Mouse (Mus musculus): ENCODE data around the gene Dse.

Gene Dse

DNA sequence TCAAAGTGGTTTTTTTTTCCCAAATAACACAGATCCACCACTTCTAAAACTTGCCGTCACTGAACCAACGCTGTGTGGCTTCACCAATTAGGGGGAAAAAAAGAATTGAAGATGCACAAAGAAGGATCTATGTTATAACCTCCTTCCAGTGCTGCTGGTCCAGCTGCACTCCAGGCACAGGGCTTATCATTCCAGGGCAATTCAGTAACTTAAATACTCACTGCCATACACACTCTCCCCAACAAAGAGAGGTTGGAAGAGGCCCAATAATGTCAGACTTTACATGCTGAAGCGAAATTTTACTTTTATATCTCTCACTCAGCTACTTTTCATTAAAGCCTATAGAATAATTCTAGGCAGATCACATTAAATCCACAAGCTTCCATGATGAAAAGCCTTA, 8.9 kb downstream of the Dse start:
- DNase-seq (ENCODE audit: low spot score) = no peak

DNA sequence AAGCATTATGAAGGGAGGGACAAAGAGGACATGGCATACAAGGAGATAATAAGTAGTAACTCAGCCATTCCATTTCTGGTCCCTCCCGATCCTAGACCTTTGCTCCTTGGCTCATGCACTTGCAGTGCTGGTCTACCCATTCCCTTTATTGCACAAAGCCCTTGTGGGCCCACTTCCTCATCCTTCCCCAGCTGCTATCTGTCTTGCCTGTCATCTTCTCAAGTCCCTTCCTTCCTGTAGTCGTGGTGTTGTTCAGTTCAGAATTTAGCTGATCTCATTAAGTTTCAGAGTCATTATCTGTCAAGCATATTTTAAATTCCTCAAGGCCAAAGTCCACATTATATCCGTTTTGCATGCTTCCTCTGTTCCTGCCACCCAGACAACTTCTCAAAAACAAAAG, 9.5 kb downstream of the Dse start:
- no peak for DNase-seq (ENCODE audit: low spot score)

DNA sequence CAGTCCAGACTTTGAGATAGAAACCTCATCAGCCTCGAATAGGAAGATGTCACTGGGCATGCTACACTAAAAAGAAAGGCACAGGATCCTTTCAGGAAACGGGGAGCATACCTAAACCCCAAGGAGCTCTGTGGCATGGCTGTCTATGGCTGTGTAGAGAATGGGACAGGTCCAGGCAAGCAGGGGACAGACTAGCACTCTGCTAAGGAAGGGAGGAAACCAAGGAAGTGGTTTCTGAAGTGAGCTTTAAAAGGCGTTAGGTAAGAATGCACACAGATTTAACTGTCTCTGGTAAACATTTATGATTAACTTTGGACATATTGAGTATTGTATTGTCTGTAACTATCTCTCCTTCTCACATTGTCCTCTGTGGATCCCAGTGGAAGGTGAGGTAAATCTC, 10.2 kb downstream of the Dse start:
- DNase-seq (ENCODE audit: low spot score) = no peak

DNA sequence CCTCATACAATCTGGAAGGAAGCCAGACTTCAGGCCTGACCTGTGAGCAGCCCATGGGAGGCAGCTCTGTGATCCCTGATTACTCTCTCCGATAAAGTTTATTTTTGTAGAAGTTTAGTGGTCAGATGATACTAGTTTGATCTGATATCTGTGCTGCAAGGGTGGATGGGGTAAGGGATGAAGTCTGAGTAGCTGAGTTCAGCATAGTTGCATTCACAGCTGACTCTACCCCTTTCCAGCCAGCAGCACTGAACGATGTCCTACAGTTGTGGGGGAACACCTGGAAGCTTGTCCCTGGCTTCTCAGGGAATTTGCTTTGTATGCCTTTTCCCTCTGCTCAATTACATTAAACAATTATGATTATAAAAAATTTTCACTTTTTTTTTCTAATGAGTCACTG, 12.6 kb downstream of the Dse start:
- no peak for DNase-seq (ENCODE audit: low spot score)

DNA sequence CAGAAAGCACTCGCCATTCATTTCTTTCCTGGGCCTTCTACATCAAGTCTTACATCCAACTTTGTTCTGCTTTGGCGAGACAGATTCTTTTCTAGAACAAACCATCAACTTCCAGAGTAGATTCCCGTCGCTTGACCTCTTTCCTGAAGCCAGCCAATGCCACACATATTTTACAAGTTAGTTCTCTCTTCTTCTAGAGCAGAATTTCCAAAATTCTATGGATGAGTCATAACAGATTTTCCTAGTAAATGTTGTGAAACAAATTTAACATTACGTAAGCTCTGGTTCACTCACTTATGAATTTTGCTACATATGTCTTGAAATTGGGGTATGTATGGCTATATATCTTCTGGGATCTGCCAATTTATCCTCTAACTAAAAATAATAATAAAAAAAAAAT, 13.0 kb downstream of the Dse start:
- DNase-seq (ENCODE audit: low spot score) = no peak

DNA sequence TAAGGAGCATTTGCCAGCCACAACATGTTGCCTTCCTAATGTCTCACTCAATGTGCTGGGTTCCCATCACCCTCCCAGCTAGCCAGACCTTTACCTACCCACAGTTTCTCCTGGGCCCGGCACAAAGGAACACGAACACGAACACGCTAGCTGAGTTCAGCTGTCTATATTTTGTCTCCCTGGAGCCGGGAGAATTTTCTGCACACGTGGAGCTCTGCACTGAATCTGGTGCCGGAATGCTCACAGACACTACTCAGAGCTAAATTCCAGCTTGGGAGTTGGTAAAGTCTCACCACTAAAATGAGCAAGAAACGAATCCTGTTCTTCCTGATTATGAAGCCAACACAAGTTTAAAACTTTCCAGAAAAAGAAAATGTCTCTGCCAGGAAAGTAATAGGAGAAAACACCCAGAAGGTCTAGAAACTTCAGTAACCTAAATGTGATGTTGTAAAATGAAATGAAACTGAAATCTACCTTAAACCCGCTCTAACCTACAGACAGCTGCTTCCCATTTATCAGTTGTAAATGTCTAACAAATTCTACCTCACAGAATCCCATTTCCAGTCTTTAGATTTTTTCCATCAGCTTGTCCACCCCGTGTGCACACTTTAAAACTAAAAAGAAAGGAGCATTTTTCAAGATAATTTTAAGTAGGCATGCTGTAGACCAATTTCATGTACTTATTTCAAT, 20.8 kb downstream of the Dse start:
- no peak for DNase-seq (ENCODE audit: low spot score)

DNA sequence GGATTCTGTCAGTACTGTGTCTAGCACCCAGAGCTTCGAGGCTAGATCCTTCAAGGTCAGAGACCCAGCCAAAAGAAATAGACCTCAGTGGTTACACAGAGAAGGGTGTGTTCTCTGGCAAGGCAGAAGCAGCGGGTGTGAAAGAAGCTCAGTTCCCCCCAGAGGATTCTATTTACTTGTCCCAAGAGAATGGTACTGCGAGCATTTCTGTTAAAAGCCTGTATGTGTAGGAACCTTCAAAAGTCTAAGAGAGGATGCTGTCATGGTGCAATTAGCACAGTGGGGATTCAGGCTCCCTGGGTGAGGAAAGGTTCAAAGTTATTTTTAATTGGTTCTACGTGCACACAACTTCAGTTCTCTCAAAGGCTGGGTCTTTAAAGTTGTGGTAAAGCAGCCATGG, 22.0 kb downstream of the Dse start:
- no peak for DNase-seq (ENCODE audit: low spot score)

DNA sequence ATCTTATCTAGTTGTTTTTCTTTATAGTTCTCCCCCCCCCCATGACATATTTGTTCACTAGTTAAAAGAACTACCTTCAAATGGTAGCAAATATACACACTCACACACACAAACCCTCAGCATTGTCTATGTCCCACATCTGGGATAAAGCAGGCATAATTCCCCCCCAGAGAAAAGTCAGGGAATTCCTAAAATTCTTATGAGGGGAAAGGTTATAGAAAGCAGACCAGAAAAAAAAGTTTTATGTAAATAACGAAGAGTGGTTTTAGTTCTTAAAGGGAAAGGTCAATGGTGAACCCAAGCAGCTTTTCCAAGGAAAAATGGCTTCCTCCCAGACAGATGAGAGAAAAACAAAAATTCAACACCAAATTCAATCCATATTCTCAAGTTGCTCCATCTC, 22.6 kb downstream of the Dse start:
- DNase-seq (ENCODE audit: low spot score) = no peak

DNA sequence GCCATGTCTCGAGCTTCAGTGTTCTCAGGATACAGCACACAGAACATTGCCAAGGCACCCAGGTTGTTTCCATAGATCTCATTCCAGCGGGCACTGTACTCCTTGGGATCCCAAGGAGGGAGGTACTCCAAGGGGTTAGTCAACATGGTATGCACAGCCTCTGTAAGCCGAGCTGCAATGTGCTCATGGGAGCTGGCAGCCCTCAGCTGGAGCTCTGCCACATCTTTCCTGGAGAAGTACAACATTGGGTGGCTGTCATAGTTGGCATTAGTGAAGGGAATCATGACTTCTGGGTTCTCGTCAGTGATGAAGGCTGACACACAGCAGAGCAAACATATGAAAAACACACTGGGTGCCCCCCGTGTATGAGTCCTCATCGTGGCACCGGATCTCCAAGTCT, 23.8 kb downstream of the Dse start:
- no peak for DNase-seq (ENCODE audit: low spot score)

DNA sequence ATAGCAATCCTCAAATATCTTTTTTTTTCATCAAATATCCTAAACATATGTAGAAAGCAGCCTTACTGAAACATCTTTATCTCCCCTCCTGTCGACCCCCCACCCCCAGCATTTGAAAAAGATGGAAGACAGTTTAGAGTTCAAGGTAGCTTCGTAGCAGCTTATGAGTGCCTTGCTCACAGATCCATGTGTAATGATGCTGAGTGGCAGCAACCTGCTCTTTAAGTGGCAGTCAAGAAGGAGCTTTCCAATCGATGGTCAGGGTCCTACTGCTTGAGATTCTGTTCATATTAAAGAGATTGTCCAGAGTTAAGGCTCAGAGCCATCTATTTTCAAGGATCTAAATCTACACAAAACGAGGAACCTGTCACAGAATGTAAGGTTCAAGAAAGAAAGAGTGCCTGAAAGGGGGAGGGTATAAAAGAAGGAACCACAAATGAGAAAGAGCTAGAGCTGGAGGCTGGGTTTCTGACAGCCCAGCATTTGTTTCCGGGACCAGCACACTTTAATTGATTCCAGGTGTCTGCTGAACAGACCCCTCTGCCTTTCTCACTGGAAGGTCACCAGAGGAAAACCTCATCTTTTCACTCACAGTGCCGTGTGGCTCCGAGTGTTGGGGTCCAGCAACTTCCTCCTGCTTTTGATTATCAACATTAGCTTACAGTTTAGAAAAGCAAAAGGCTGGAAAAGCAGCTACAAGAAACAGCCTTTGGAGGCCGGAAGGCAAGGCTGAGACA, 31.5 kb downstream of the Dse start:
- DNase-seq (ENCODE audit: low spot score) = no peak

DNA sequence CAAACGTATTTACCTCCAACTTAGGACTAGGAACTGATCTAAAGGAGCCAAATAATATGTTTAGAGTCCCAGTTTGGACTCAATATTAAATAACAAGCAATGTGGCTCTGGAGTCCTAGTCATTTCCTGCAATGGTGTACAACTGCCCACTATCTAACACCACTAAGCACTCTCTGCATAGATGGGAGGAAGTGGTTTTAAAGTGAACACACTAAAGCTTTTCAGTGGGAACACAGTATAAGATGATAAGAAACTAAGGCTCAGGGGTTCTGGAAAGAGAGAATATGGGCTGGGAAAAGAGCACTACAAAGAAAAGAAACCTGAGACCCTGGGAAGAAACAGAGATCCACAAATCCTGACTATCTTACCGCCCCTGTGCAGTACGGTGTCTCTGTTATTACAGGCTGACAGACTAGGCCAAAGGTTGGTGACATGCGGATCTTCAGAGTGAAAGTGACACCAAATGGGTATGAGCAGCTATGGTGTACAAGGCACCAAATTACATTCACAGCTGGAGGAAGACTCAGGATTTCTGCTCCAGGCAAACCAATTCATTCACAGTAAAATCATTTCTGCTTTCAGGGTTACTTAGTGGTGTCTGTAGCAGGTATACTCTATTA, 34.7 kb downstream of the Dse start:
- no peak for DNase-seq (ENCODE audit: low spot score)

DNA sequence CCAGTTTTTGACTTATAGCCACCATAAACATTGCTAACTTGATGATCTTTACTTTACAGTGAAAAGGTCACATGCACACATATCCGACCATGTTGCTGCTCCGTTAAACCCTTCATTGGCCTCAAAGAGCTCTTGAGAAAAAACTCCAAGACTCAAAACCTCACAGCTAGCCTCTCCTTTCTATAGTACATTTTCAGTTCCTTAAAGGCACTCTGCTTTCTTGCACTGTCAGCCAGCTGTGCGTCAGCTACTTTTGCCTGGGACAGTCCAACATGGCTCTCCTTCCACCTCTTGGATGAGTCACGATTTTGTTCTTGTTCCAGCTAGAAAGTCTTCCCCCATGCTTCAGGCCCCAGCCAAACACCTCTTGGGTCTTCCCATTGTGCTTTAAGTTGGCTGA, 35.9 kb downstream of the Dse start:
- no peak for DNase-seq (ENCODE audit: low spot score)

DNA sequence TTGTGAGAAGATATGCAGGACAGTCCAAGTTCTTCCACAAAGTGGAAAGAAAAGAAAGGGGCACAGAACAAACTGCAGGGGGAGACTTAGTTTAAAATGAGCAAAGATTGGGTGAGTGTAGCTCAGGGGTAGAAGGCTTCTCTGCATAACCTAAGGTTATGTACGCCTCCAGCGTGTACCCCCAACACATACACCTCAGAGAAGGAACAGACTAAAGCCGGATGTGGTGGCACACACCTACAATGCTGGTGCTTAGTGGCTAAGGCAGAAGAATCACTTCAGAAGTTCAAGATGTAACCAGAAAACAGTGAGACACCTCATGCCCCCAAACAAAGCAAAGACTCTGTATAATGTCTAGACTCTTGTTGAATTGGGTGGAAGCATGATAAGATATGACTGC, 36.3 kb downstream of the Dse start:
- DNase-seq (ENCODE audit: low spot score) = no peak

DNA sequence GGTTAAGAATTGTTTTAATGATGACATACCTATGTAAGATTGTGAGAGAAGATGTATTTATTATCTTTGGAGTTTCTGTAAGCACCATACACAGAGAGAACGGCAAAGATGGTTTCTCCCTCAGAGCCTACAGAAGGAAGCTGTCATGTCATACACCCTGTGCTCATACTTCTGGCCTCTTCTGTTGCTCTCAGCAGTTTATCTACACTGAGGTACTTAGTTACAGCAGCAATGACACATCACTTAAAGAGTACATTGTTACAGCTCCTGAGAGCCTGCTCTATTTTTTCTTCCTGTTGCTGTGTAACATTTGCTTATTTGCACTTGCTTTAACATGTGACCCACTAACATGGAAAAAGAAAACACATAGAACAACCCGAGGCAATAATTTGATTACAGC, 40.5 kb downstream of the Dse start:
- DNase-seq (ENCODE audit: low spot score) = no peak

DNA sequence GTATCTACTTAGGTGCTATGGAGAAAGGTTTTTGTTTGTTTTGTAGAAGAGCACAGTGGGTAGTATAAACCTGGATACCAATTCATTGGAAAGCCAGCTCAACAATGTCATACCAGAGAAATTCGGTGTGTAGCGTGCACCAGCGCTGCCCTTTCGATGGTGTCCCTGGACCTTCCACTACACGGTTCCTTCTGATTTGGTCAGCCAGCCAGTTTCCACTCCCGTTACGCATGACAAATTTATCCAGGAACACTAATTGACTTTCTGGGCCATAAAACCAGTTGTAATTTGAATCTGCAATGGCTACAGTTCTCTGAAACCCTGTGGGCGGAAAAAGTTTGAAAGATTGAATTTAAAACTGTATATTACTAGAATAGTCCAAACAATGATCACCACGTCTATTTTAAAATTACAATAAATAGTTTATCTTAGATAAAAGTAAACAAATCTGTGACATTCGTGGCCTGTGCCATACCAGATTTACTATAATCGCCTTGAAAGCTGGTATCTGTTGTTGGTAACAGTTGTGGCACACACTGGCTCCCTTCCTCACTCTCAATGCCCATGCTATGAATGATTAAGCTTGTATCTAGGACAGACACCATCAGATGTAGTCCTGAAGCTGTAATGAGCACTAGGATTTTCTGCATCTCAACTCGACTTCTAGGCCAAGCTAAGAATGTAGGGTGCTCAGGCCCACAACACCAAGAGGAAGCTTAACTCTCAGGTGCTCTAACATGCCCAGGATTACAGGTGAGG, 51.5 kb downstream of the Dse start:
- no peak for DNase-seq (ENCODE audit: low spot score)

DNA sequence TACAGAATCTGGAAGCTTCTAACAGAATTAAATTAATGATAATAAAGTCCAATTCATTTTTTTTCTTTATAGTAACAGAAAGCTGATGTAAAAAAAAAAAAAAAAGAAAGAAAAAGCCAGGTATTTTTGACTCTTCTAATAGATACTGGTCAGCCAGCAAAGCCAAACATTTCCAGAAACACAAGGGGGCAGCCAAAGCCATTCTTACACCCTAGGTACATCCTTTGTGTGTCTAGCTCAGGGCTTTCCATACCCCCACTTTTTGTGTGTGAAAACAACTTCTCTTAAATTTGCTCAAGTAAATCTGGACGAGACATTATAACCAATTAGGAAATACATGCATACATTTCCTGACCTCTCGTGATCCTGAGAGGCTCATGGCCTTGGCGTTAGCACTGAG, 55.7 kb downstream of the Dse start:
- DNase-seq (ENCODE audit: low spot score) = no peak

DNA sequence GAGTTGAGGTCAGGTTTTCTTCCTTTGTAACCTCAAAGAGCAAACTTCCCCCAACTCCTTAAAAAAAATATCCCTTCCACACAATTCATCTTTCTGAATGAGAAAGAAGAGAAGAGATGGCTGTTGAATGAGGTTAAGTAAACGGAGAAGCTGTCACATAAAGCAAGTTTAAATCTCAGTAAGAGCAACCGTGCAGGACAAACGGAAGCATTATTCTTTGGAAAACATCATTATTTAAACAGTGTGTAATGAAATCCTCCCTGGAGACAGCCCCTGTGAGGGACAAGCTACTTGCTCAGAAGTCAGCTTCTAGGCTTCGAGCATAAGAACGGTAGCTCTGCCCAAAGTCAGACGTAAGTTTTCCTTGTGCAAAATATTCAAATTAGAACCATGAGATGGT, 57.1 kb downstream of the Dse start:
- DNase-seq (ENCODE audit: low spot score) = no peak

DNA sequence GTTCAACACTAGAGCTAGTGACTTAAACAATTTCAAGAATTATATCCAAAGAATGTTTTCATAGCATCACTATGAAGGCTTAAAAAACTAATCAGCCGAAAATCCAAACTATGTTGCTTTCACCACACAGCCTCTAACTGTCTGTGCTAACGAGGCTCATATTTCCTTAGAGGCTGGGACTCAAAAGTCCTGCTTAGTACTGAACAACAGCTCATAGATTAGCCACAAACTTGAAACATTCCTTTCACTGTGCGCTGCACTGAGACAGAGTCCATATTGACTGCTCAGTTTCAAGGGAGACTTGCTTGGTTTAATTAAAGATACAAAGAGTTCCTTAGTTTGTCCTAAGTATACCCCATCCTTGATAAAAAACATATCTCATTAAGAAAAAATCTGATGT, 57.7 kb downstream of the Dse start:
- no peak for DNase-seq (ENCODE audit: low spot score)

DNA sequence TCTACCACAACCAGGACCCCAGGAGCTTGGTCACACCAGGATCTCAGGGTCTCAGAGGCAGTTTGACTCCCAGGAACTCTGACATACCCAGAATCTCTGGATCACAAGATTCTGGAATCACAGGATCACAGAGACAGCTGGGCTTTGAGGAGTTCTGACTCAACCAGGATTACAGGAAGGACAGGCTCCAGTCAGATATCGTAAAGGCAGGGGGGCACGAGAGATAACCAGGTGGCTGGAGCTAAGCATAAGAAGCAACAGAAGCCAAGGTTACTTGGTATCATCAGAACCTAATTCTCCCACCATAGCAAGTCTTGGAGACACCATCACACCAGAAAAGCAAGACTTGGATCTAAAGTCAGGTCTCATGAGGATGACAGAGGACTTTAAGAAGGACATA, 65.8 kb downstream of the Dse start:
- no peak for DNase-seq (ENCODE audit: low spot score)

DNA sequence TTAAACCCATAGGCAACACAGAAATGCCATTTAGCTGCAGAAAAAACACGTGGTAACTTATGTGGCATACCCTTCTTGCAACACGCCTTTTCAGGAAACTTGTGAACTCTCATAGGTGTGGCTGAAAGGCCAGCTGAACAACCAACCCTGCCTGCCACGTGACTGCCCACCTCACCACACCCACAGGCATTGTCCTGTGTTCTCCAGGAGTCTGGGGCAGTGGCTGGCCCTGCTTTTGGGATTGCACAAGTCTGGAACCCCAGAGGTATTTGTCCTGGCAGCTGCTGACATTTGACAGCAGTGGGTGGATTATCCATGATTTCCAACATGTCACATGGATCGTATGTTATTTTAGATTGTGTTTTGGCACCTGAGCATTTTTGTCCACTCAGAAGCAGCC, 67.7 kb downstream of the Dse start:
- no peak for DNase-seq (ENCODE audit: low spot score)

DNA sequence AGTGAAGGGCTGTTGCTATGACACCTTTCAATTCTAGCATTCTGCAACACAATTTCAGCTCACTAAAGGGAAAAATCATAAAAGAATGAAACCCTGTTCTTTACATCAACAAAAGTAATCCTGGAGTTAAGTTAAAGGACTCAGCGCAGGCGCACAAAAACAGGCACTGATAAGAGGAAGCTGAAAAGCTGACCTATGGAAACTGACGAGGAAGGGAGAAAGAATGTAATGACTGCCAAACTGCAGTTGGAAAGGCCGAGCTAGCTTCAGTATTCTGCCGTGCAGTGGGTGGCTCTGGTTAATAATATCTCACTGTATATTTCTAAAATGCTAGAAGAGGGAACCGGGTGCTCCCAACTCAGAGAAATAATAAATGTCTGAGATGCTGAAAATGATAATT, 69.5 kb downstream of the Dse start:
- no peak for DNase-seq (ENCODE audit: low spot score)

DNA sequence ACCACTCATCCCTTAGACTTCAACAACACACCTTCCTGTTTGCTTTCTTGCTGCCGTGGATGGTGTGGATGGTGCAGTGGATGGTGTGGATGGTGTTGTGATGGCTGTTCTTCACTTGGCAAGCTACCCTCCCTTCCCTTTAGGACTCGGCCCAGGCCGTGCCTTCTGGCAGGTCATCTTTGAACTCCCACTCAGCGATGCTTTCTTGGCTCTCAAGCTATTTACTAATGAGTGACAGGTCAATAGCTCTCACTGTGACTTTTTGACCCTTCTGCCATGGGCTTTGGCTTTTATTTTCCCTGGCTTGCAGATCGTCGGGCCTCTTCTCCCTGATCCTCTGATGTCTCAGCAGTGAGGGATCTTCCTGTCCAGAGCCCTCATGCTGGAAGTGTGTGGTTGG, 71.1 kb downstream of the Dse start:
- DNase-seq (ENCODE audit: low spot score) = no peak

DNA sequence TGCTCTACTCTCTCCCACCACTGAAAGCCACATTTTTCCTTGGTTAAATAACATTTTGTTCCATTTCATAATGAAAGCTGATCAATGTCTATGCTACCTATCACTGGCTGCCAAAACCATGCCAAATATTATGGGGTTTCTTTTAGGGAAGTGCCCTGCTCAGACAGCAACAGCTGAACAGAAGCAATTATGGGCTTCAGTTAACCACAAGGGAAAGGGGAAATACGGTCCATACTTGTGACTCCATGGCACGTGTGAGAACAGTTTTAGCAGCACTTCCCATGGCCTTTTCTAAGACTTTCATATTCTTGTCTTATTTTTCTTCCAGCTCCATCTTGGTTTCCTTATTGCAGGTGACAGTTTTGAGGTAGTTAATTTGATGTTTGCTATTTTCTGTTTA, 76.2 kb downstream of the Dse start:
- no peak for DNase-seq (ENCODE audit: low spot score)
